Mouse (Mus musculus): ENCODE results near the gene Tirap. TPM values are rescaled to one million over a fixed set of nuclear protein-coding genes. Genes with fewer than 3 reads are reported as not detected.

Gene Tirap
- polyA plus RNA-seq, 1 experiment from 2014 or later, result 2.9 TPM

DNA sequence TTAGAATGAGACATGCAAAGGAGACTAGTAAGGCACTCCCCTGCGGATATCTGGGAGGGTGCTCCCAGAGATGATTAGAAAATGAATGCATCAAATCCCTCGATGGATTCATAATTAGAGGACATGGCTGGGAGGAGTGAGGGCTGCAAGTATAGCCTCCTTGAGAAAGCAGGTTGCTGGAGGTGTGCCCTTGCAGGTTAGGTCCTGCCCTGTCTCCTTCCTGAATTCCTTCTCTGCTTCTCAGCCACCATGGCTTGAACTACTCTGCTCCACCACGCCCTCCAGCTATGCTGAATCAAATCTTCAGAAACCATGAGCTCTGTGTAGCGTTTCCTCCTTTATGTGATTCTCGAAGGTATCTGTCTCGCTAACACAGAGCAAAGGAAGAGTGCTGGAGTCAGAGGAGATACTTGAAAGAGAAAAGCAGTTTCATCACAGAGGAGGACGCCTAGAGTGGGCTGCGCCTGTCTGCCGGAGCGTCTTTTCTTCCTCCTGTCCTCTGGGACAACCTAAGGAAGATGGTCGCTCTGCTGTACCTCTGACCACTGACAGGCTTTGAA is 7.0 kb downstream of the Tirap start:
- no peak for DNase-seq (ENCODE audit: low spot score)

DNA sequence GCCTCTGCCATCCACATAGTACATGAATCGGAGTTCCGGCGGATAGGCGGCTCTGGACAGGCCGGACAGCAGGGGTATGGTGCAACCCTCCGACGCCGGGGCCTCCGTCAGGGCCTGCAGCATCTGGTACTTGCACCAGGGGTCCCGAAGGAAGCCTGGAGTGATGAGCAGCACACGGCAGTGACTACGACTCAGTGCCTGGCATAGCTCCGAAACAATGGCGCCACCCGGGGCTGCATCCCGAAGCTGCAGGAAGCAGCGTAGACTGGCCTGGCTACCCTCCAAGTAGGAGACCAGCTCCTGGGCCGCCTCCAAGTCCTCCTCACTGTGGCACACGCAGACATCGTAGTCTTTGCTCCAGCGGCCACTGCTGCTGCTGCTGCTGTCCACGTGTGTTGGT is 11.4 kb downstream of the Tirap start:
- DNase-seq (ENCODE audit: low spot score), result no peak

DNA sequence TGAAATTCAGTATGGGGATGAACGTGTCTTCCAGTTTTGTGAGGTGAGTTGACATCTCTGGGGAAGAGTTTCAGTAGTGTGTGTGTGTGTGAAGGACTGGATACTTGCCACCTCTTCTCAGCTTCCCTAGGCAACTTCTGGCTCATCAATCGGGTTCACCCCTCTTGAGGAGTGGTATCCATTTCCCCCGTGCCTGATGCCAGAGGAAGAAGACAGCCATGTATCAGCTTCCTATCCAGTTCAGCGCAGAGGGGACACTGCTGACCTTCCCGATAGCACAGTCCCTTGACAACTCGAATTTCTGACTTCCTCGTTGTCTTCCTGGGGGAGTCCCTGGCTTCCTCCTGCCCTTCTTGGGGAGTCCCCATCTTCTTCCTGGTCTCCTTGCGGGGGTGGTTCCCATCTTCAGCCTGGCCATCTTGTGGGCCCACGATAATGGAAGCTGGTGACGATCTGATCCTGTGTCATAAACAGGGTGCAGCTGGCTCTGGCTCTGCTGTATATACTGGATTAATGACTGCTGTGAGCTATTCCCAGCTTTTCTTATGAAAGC is 12.7 kb downstream of the Tirap start:
- no peak for DNase-seq (ENCODE audit: low spot score)

DNA sequence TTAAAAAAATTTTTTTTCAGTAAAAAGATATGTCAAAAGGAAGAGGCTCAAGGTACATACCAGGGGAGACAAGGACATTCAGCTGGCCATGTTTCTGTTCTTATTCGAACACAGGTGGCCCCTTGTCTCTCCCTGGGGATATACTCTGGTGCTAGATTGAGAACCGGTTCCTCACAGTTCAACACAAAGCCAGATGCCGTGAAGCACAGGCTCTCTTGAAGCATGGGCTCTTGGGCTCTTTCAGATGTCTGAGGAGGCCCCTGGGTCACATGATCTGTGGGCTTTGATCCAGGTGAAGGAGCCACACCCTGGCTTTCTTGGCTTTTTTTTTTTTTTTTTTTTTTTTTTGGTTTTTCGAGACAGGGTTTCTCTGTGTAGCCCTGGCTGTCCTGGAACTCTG is 13.7 kb downstream of the Tirap start:
- DNase-seq (ENCODE audit: low spot score), result no peak

DNA sequence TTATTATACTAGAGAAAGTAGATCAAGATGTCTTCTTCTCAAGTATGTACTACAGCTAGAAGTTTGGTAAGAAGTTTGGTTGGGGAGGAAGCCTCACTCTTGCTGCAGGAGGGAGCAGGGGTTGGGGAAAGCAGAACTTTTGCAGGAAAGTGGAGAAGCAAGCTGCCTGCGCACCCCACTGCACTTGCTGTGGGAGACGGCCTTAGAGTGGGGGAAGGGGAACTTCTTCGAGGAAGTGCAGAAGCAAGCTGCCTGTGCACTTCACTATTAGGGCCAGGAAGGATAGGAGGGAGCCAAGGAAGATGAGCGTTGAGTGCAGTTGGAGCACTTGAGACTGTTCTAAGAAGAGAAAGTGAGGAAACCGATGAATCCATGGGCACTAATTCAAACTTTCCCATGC is 16.7 kb downstream of the Tirap start:
- no peak for DNase-seq (ENCODE audit: low spot score)

DNA sequence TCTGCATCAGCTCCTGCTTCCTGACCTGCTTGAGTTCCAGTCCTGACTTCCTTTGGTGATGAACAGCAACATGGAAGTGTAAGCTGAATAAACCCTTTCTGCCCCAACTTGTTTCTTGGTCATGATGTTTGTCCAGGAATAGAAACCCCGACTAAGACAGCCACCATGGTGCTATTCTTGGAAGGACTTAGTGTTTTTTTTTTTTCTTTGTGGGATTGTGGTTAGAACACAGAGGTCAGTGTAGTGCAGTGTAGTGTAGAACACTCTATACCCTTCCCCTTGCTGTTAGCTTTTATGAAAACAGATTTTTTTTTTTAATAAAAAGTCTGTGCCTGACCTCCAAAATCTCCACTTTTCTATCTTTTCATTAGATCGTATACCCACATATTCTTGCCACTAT is 17.3 kb downstream of the Tirap start:
- no peak for DNase-seq (ENCODE audit: low spot score)

DNA sequence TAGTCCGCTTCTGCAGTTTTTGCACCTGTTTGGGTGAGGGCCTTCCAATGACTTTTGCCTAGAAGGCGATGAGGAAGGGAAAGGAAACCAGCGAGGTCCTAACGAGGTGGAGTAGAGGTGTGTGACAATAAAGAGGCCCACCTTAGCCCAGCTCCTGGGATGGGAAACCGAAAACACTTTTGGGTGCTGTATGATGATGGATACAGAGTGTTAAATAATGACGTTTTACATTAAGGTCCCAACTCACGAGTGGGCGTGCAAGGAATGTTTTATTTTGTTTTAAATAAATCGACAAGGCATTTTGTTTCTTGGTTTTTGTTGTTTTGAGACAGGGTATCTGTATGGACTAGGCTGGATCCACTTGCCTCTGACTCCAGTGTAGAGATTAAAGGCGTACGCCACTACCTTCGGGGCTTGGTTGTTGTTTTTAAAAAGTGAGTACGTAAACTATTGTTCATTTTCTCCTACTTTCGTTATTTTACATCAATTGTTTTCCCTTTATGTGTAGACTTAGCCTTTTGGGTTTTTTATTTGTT is 23.9 kb downstream of the Tirap start:
- no peak for DNase-seq (ENCODE audit: low spot score)

DNA sequence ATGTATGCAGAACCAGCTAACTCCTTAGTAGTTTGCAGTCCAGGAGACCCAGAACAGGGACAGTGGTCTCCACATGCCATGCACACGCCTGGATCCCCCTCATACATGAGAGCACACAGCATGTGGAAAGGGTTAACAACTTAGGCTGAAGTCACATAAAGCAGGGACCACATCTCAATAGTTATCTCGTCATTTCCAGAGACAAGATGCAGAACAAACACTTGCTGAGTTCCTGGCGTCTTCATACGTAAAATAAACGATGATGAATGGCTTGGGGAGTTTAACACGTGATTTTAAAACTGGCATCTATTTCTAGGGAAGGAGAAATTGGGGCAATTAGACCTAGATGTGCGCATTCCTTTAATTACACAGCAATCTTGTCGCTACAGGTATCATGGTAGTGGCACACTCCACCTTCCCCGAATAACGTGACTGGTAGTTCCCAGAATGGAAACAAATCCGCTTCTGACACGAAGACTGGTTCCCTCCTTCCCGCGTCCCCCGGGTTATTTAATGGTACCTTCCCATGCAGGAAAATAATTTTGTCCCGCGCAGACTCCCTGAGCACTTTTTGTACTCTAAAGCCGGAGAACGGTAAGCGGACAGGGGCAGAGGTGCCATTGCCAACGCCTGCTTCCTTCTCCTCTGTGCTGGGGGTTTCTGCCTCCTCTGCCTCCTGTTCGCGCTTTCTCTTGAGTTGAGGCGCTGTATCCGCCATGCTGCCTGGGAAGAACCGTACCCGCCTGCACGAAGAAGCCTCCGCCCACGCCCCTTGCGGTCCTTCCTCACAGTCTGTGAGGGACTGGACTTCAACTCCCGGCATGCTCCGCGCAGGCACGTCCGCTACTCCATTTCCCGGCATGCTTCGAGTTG is 24.6 kb downstream of the Tirap start, which contains the start of gene Dcps:
Gene Dcps (minus strand): TSS at position 811 of the 873 bp plus-strand sequence.
- peak; percentile 95 for DNase-seq (ENCODE audit: low spot score)

DNA sequence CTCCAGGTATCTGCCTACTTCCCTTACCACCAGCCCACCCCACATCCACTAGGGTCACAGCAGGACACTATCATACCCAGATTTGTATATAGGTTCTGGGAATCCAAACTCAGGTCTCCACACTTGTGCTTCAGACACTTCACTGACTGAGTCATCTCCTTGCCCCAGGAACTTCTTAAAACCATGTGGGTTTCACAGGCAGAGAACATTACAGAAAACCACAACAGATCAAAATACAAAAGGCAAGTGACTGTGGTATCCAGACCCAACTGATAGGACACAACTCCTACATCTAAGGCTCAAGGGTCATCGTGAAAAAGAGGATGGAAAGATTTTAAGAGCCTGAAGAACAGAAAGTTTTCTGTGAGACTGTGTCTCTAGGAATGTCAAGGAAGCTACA is 26.8 kb downstream of the Tirap start:
- no peak for DNase-seq (ENCODE audit: low spot score)

DNA sequence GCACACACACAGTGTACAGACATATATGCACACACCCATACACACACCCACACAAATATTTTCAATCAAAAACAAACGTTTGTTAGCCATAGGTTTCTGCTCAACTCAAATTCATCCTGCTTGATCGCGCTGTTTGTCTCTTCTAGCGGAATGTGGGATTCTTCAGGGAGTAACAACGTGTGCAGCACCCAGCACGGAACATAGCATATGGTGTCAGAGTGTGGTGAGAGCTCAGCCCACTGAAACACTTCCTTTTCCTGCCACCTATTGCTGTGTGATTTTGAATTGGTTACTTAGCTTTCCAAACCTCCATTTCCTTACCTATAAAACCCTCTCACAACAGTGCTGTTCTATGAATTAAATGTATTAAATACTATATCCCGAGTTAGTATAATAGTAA is 30.0 kb downstream of the Tirap start:
- no peak for DNase-seq (ENCODE audit: low spot score)

DNA sequence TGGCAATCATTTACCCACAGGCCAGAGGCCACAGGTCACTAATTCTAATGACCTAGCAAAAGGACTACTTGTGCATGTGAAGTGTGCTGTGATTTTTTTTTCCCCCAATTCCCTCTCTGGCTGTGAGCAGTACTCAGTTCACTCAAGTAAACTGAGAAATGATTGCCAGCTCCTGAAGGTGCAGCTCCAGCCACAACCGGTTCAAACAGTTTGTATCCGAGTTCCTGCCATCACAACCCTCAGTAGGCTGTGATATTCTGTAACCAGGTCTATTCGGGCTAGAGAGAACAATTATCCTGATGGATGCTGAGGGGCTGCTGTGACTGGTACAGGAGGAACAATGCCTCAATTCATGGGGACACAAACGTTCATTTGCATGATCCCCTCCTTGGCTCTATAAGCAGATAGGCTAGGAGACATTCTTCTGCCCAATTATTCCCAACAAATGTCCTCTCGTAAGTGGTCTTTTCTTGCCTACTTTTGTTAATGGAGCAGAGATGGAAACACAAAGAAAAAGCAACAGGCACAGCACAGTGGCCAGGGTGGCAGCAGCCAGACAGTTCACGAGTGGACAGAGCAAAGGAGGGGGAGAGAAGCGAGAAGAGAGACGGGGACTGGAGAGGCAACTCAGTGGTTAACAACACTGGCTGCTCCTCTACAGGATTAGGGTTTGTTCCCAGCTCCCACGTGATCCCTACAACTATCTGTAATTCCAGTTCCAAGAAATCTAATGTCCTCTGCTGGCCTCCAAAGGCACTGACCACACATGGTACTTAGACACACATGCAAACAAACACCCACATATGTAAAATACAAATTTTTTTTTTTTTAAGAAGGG is 33.1 kb downstream of the Tirap start:
- DNase-seq (ENCODE audit: low spot score), result no peak

DNA sequence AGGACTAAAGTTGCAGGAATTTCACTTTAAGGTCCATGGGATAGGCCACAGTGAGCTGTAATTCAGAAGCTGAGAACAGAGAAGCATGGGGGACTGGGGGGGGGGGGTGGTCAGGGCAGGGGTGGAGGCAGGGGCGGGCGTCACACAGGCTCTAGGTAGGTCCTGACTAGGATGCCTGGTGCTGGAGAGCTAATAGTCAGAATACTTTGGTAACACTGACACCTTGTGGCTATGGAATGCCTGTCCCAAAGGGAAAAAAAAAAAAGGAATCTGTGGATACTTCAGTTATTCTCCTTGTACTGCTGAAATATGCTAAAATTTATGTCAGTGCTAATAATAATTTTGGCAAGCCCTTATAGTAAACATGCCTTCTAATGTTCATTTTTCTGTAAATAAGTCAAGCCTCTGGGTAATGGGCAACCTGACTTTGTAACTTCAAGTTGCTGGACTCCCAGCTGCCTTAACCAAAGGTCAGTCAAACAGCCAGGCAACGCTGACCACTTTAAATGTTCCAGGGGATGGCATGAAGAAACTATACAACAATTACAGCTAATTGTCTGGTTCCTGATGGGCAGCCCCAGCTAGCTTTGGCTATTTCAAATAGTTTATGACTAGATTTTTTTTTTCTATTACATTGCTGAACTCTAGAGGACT is 33.8 kb downstream of the Tirap start:
- DNase-seq (ENCODE audit: low spot score), result peak; percentile 13

DNA sequence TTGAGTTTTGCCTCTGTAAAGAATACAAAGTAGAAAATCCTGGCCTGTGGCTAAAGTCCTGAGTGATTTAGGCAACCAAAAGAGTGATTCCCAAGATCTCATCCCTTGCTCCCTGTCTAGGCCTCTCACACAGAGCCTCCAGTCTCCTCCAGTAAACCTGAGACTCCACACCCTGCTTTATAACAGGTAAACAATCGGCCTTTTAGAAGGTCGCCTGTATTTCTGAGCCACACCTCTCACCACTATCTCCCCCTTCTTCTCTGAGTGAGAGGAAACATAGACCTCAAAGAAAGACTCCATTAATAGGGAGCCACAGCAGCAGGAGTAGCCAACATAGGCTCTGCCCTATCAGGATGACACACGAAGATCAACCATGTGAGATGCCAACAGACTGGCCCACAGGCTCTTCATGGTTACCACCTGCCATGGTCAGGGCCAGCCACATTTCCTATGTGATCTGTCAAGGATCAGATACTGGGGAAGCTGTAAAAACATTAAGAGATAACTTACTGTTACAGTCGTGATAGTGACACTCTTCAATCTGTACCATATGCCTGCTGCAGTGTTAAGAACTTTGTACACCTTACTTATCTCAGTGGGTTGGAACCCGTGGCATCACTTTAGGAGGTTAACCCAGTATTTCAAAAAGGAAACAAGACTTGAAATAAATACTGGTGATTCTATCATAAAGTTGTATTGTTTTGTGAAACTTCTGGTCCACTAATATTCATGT is 35.8 kb downstream of the Tirap start:
- no peak for DNase-seq (ENCODE audit: low spot score)

DNA sequence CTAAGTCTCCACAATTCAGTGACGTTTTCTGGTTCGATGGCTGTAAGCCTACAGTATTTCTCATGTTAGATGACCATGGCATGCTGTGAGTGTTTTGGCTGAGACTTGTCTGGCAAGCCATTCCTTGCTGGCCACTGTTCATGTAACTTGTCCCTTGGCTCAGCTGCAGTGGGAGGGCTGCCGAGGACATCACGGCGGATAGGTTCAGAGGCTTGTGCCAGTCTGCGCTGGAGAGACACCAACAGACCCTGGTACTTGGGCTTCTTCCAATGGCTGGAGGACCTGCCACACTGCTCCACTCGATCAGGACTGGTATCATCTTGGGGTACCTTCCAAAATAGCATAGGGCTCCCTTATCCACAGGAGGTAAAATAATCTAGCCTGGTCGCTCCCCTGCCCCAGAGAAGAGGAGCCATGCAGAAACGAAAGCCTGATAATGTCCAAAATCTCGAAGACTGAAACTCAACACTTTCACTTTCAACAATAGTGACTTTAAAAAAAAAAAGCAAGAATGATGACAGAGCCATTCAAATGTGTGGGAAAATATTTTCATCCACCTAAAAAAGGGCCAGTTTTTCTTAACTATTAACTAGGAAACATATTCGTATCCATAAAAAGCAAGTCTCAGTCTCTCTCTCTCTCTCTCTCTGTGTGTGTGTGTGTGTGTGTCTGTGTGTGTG is 36.9 kb downstream of the Tirap start:
- DNase-seq (ENCODE audit: low spot score), result no peak

DNA sequence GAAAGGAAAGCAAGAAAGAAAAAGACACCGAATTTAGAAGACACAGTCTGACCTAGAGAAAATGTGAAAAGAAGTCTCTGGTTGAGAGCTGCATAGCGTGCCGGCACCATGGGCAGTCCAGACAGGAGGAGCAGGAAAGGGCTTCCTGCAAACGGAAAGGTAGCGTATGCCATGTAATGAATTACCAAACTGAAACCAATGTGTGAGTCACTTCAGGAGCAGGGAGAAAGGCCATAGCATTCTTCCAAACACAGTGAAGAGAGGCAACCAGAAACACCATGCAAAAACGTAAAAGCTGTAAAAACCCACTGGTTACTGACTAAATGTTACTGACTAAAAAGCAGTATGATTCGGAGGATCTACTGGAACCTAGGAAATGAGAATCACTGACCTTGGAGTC is 38.4 kb downstream of the Tirap start:
- DNase-seq (ENCODE audit: low spot score), result no peak

DNA sequence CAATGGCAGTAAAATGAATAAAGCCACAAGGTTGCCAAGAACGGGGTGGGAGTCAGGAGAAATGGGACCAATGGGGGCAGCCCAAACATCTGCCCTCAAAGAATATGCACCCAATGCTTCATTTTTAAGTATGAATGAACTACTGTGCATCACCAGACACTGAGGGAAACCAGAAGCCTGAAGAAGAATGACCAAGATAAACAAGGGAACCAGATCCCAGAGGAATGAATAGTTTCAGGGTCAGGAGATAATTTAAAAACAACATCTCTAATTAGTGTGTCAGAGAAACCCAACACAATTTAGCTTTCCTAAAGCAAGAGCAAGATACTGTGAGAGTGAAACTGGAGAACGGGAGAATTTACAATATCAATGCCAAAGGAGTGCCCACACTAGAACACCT is 39.4 kb downstream of the Tirap start:
- DNase-seq (ENCODE audit: low spot score), result no peak

DNA sequence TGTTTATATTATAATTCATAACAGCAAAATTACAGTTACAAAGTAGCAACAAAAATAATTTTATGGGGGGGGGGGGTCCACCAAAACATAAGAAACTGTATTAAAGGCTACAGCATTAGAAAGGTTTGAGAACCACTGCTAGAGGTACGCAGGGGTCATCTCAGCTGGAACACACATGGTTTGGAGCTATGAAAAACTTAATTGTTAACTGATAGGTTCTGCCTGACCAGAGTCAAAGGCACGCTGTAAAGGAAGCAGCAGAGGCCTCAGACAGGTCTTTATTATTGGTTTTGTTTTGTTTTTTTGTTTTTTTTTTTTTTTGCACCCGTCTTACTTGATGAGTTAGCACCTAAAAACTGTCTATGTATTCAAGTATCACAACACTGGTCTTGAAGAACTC is 41.6 kb downstream of the Tirap start:
- no peak for DNase-seq (ENCODE audit: low spot score)

DNA sequence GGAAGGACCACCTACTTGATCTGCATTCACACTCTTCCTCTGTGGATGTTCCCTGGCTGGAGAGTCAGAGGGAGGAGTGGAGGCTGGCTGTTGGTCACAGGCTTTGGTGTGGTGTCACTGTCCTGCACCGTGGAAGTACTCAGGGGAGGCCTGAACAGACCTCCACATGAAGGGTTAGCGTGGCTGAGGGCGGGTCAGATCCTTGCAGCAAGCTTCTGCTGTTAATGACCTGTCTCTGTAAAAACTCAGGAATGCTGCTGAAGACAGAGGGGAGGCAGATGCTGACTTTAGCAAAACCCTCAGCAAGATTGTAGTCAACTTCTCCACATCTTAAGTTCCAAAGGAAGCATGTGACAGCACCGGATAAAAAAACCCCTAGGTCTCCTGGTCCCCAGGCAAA is 43.2 kb downstream of the Tirap start:
- no peak for DNase-seq (ENCODE audit: low spot score)

DNA sequence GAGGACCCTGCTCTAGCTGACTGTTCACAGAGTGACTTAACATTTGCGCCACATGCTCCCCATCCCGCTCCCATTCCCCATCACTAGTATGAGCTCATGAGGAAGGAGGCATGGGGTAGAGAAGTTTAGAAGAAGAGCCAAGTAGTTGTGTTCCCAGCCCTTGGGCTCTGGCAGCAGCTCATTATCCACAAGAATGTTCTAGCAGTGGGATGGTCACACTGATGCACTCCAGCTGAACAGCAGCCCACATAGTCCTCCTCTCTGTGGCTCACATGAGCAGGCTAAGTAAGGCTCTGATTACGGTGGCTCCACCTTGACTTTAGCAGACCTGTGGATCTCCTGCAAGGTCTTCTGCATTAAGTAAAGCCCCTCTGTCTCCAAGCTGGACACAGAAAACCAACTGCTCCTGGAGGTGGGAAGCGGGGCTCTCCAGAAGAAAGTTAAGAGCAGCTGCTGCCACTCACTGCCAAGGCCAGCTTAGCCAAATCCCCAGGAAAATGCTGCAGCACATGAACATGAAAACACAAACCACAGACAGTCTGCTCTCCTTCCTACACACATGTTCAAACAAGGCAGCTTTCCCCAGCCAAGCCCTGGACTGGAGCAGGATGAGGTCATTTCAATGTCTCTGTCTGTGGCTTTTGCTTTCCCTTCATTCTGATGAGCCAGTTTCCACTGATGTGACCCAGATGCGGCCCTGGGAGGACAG is 43.9 kb downstream of the Tirap start:
- no peak for DNase-seq (ENCODE audit: low spot score)

All from thymus, postnatal 0 days (tissue).